Mouse (Mus musculus) small intestine, adult 2 months (tissue): ENCODE measurements around the gene S100a9. TPM values are rescaled to one million over a fixed set of nuclear protein-coding genes. Genes with fewer than 3 reads are reported as not detected.
A peak's percentile ranks its signal among the peaks of the same experiment; 100 is the strongest.

Experiments used
- H3K27ac ChIP-seq: fragments of 200-500 bp; 2 replicates; pipeline ENCODE4 v1.5.1; 2012; ENCODE audit warnings: low read depth, low read length, control low read depth, inconsistent platforms; ENCODE audit not compliant: insufficient read depth
- H3K27me3 ChIP-seq: fragments of 200-500 bp; 2 replicates; pipeline ENCODE4 v1.6.1; 2012; ENCODE audit warnings: mild to moderate bottlenecking, moderate library complexity, low read length, inconsistent platforms; ENCODE audit not compliant: control insufficient read depth, insufficient read depth
- H3K36me3 ChIP-seq: fragments of 200-500 bp; 2 replicates; pipeline ENCODE4 v1.6.1; 2012; ENCODE audit warnings: mild to moderate bottlenecking, low read length, control low read depth, inconsistent platforms; ENCODE audit not compliant: control insufficient read depth, insufficient read depth
- H3K4me1 ChIP-seq: fragments of 200-500 bp; 2 replicates; pipeline ENCODE4 v1.6.1; 2012; ENCODE audit warnings: low read length, inconsistent platforms, mixed read lengths; ENCODE audit not compliant: control insufficient read depth, insufficient read depth, insufficient read length
- H3K4me3 ChIP-seq: fragments of 200-500 bp; 2 replicates; pipeline ENCODE4 v1.5.1; 2012; ENCODE audit warnings: low read depth, mild to moderate bottlenecking, control low read depth, inconsistent platforms, low read length, moderate library complexity
- CTCF ChIP-seq: fragments of 200-500 bp; IDR thresholded peaks from 2 replicates; pipeline ENCODE4 v1.5.1; 2012; ENCODE audit warnings: low read depth, mild to moderate bottlenecking, control low read depth, inconsistent platforms, low read length, moderate library complexity, mixed read lengths; ENCODE audit not compliant: insufficient replicate concordance, insufficient read length; ENCODE audit errors: extremely low read depth
- POLR2A ChIP-seq: fragments of 200-500 bp; IDR thresholded peaks from 2 replicates; pipeline ENCODE4 v1.6.1; 2012; ENCODE audit warnings: low read depth, mild to moderate bottlenecking, control low read depth, inconsistent platforms, low read length, moderate library complexity
- WGBS: fragments of 180-500 bp; shearing (Covaris S2); methylation state at CpG from one replicate; pipeline ENCODE4 v1.1.7; 2018; 5-methylcytosine and 5-hydroxymethylcytosine counted together
- polyA plus RNA-seq: library from polyadenylated mRNA; depleted of rRNA; stranded (reverse); fragments of >200 nt; gene quantifications from 2 replicates; pipeline ENCODE4 v1.2.3, GENCODE M21; 2012

S100a9 gene
- polyA plus RNA-seq, 1 experiment = not detected

DNA sequence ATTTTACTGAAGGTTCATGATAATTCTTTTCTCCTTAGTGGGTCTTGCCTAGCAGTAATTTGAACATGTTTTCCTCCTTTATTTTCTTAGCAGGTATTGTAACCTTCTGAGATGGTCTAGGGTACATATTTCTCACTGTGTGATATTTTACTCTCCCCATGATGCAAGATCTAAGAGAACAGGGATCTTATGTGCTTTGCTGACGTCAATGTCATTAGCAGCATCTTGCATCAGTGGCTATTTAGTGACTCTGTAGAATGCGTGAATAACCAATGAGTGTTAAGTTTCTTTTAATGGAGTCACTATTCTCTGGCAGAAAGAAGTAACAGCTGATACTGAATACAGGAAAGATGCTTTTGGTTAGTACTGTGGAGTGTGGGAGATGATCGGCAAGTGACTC lies 11.6 kb downstream of the S100a9 start:
- TF ChIP-seq CTCF (no peak), POLR2A (no peak)
- Histone ChIP-seq H3K4me3 (no peak overlapping the region), H3K4me1 (no peaks in the 10 kb centered on the region), H3K36me3 (no peaks in the 10 kb centered on the region), H3K27ac (no peak overlapping the region), H3K27me3 (no peaks in the 10 kb centered on the region)
- WGBS = 88% methylated on average over 3 of the region's 3 CpGs

DNA sequence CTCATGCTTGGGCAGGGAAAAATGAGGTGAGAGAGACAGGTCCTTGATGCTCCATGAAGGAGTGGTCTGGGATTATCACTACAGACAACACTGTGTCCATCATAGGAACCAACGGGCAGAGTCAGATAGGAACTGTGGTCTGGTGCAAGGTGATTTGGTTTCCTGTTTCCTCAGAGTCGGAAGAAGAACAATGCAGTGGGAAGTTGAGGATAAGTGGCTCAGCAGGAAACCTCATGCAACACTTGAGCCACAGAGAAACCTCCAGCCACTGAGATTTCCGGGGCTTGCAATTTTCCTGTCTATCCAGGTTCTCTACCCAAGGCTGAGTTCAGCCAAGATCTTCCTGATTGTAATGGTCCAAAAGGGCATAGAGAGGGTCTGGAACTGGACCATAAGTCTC lies 16.9 kb downstream of the S100a9 start:
- Histone ChIP-seq H3K36me3 (no peaks in the 10 kb centered on the region), H3K4me3 (no peak overlapping the region), H3K27me3 (no peaks in the 10 kb centered on the region), H3K4me1 (no peaks in the 10 kb centered on the region), H3K27ac (no peak overlapping the region)
- 34% methylated on average over 3 of the region's 3 CpGs for WGBS
- TF ChIP-seq CTCF = no peak
- no peak for TF ChIP-seq POLR2A

DNA sequence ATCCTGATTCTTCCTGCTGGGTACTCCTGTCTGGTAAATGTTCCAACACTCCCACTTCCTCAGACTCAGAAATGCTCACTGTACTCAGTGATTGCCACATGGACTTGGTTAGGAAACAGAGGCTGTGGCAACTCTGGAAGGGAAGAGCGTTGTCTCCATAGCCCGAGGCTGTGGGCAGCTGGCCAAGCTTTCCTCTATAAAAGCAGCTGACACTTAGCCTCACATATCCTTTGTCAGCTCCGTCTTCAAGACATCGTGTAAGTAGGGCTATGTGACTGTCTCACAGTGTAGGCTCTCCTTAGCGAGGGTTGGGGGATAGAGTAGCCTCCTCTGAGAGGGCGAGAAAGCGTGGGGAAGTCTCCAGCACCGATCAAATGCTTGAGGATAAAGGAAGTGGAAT lies 26.7 kb downstream of the S100a9 start, which contains the start of gene S100a8:
Gene S100a8, plus strand, starts transcription at position 133 of the 400 bp plus-strand sequence.
- TF ChIP-seq POLR2A (no peak), CTCF (no peak)
- Histone ChIP-seq H3K27me3 (no peaks in the 10 kb centered on the region), H3K4me3 (no peak within 1 kb of the TSS), H3K27ac (no peak within 1 kb of the TSS), H3K36me3 (no peaks in the 10 kb centered on the region), H3K4me1 (no peaks in the 10 kb centered on the region)
- 62% methylated on average over 8 of the region's 8 CpGs for WGBS

DNA sequence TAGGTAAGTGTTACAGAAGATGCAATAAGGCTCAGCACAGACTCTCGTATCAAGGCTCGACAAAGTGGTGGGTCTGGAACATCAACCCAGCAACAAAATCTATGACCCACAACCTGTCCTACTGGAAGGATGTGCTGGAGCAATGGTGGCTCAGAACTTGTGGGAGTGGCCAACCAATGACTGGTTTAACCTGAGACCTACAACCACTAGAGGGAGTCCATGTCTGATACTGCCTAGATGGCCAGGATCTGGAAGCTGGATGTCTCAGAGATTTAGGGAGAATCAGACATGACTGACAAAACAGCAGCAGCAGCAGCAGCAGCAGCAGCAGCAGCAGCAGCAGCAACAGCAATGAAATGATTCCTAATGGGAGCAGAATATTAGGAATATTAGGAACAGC lies 31.3 kb downstream of the S100a9 start:
- TF ChIP-seq POLR2A (no peak), CTCF (peak; percentile 26; the same call in 1 of the 2 replicates)
- no peaks in the 10 kb centered on the region for H3K4me1 ChIP-seq

DNA sequence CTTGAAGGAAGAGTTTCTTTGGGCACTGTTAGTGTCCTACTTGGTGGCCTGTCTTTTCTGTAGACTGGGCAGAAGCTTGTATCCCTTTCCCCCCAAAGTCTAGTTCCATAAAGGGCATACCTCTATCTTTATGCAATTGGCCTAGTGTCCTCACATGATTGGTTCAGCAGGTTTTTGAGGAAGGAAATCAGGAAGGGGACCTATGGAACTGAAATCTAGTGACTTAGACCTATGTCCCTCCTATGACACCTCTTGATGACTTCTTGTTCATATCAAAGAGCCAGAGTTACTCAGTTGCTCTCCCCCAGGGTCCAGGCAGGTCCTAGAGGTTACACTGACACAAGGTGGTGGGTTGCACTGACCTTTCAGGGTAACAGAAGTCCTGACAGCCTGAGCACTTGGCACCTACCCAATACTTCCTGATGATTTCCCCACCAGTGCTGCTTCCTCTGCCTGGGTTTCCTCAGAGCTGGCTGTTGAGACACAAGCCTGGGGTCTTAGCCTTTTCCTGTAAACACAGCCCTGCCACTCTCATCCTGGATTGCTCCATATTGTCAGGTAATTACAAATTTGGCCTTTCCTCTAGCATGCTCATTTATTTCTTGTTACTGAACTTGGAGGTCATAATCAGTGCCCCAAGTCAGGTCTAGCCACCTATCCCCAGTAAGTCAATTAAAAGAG lies 36.0 kb downstream of the S100a9 start:
- no peak overlapping the region for H3K27ac ChIP-seq
- no peak overlapping the region for H3K4me3 ChIP-seq
- no peak for TF ChIP-seq CTCF
- TF ChIP-seq POLR2A = no peak
- H3K36me3 ChIP-seq = no peaks in the 10 kb centered on the region
- H3K4me1 ChIP-seq = no peaks in the 10 kb centered on the region
- no peaks in the 10 kb centered on the region for H3K27me3 ChIP-seq

More for the DNA sequence above, 31.3 kb downstream of the S100a9 start:
- H3K4me3 ChIP-seq = no peak overlapping the region
- no peaks in the 10 kb centered on the region for H3K36me3 ChIP-seq
- H3K27ac ChIP-seq = no peak overlapping the region
- no peaks in the 10 kb centered on the region for H3K27me3 ChIP-seq
- WGBS = 74% methylated on average over 2 of the region's 2 CpGs

DNA sequence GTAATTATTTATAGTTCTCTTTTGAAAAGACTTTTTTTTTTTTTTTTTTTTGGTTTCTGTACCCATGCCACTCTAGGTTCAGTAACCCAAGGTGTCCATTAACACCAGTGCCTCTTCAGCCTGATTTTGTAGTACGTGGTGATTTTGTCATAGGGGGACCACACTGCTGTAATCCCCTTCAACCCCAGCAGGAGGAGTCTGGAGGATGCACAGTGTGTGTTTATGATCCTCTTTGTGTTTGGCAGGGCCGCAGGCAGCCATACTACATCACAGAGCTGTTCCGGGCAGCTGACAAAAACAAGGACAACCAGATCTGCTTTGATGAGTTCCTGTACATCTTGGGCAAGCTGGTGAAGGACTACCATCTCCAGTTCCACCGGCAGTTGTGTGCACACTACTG lies 38.1 kb downstream of the S100a9 start:
- H3K36me3 ChIP-seq = no peaks in the 10 kb centered on the region
- 60% methylated on average over 4 of the region's 4 CpGs for WGBS
- no peak overlapping the region for H3K27ac ChIP-seq
- H3K27me3 ChIP-seq = no peaks in the 10 kb centered on the region
- TF ChIP-seq CTCF = no peak
- no peak for TF ChIP-seq POLR2A
- H3K4me1 ChIP-seq = no peaks in the 10 kb centered on the region
- no peak overlapping the region for H3K4me3 ChIP-seq

DNA sequence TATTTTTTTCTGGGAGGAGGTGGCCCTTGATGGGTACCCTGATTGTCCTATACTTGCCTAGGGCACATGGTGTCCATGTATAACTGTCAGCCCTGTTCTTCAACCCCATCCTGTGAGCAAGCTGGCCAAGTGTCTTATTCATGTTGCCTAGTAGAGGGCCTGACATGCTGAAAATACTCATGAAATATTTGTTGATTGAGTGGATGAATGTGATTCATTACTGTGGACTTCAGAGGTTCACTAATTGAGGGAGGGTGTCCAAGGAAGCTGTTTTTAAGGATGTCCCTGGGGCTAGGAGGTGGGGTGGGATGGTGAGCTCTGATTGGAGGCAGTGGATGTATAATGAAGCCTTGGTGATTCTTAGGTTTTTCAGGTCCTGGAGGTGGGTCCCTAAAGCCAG lies 41.8 kb downstream of the S100a9 start, which contains the start of gene S100a7a:
Gene S100a7a, plus strand, starts transcription at position 301 of the 400 bp plus-strand sequence.
- Histone ChIP-seq H3K4me3 (no peak within 1 kb of the TSS), H3K4me1 (no peaks in the 10 kb centered on the region), H3K36me3 (no peaks in the 10 kb centered on the region), H3K27me3 (no peaks in the 10 kb centered on the region), H3K27ac (no peak within 1 kb of the TSS)
- TF ChIP-seq POLR2A = no peak
